Mouse (Mus musculus): ENCODE measurements at regions not wholly inside any gene's neighbourhood (a gene's known extent, or its start where the extent isn't known, plus 50 kb on each side); places are given as distances from the start of the nearest gene placed in this dataset.

- TF ChIP-seq POLR2A (IDR thresholded peaks at IDR 0.05; ENCODE audit: borderline replicate concordance, insufficient read depth, low read length) (no peak), CTCF (IDR thresholded peaks at IDR 0.05; ENCODE audit: borderline replicate concordance, insufficient read depth, low read depth, low read length) (no peak)
Observed at GRCm38 (mm10) chr15:62274818-62275217, 1352.0 kb upstream of the A1bg start.

Data from cerebellum, adult 2 months (tissue).